Mouse (Mus musculus) gastrocnemius, adult 18-20 months (tissue): Measurements from ENCODE around the gene Olfr578. TPM values are rescaled to one million over a fixed set of nuclear protein-coding genes. Genes with fewer than 3 reads are reported as not detected.

Experiments used
- DNase-seq: peaks from one replicate; pipeline ENCODE4 v3.0.0; 2021; ENCODE audit warnings: low spot score
- long read RNA-seq, 2 experiments: library from polyadenylated mRNA; stranded (forward); transcript quantifications; one replicate each; pipeline ENCODE4 v2.0.0; 2021
- total RNA-seq, 2 experiments: library from RNA; stranded (reverse); gene quantifications; 2 replicates each; pipeline ENCODE4 v1.2.3; 2021

The Olfr578 gene
- not detected for total RNA-seq
- long read RNA-seq, experiment 1, result 0 reads
- long read RNA-seq, experiment 2, result 0 reads

DNA sequence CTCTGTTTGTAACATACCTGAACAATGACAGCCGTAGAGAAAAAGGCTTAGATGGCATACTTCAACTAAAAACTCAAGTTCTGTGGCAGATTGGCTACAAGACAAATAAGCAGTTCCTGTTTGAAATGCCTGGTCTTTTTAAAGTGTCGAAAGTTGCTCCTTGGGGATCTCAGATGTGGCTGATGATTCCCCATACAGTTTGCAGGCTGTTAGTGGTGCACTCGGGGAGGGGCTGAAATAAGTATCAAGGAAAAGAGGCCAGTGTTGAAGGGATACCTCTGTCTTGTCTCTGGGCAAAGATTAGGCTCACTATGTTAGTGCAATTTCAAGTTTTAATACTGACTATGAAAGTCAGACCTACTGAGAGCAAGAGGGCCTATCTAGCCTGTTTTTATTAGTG is at the start of gene Olfr578:
Gene Olfr578 (minus strand): TSS at position 101 of the 400 bp plus-strand sequence.
- DNase-seq, result no peak

DNA sequence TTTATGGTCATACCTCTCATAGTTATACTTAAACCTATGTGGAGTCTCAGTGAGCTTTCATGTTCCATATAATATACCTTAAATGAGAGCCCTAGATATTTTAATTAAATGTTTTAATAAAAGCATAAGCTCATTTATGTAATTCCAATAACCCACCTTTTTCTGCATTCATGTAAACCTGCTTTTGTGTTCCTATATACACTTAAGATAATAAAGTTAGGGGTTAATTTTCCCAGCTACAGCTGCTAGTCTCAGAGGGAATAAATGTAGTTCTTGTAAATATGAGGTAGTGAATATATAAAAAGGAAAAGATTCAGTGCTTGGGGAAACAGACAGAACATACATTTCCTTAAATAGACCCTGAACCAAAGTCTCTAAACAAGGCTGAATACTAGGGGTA is 48.6 kb upstream of the Olfr578 start, which contains the start of gene Olfr582:
Gene Olfr582 (plus strand): TSS at position 301 of the 400 bp plus-strand sequence.
- DNase-seq, result no peak

DNA sequence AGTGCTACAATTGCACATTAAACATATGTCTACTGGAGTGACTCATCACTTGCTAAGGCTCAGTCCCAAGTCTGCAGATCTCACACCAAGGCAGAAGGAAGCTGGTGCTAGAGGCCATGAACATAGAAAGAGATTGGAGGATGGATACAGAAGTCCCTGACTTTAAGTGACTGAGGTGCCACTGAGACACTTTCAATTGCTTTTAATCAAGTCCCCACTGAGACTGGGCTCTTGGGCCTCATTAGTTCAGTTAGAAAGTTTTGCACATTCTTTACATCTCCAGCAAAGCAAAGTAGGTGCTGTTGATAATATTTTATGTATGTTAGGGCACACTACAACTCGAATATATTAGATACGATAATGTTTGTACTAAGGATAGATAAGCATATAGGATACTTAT is 13.3 kb downstream of the Olfr578 start, which contains the start of gene Olfr577:
Gene Olfr577 (minus strand): TSS at position 101 of the 400 bp plus-strand sequence.
- no peak for DNase-seq

DNA sequence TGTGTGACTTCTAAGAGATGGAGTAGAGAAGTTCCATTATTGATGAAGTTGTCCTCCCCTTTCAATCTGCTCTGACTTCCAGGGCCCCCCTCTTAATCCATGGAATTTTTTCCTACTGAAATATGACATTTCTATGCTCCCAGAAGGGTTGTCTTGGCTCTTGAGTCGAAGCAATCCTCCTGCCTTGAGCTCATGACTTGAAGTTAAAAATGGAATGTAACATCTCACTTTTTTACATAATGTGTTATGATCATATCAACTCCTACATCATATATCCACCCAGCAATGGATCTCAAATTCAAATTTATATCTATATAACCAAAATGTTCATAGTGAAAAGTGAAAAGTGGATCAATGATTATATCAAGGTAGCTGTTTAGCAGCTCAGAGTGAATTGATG is 14.7 kb downstream of the Olfr578 start:
- no peak for DNase-seq

DNA sequence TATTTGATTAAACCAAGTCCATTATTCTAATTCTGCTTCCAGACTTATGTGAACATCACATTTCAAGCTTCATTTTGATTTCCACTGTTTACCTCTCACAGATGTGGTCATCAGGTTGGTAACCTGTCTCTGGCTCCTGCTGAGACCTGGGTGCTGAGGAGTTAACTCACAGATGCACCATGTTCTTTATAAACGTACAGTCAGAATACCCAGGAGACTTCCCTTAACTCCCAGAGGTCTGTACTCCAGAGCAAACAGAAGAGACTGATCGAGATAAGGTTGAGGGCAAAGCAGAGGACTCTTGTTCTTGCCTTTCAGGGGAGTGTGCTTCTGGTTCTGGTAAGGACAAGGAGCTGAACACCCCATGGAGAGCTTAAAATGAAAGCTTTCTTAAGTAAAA is 26.8 kb downstream of the Olfr578 start, which contains the start of gene Olfr576:
Gene Olfr576 (plus strand): TSS at position 301 of the 400 bp plus-strand sequence.
- DNase-seq, result no peak

DNA sequence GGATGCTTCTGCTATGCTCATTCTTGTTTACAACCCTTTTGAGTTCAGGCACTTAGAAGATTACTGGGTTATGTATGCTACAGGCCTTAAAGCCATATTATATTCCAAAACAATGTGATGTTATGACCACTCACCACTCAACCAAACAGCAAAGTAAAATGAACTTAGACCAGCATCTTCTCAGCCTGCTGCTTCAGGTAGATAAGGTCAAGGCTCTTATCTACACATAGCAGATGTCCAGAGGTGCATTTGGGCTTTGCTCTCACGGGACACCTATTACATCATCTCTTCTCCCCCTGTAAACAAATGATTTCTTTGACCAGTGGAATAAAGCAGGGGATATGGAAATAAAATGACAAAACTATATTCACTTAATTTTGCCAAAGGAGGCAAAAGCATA is 30.5 kb downstream of the Olfr578 start, which contains the start of gene Olfr575:
Gene Olfr575 (minus strand): TSS at position 183 of the 400 bp plus-strand sequence.
- DNase-seq, result no peak

DNA sequence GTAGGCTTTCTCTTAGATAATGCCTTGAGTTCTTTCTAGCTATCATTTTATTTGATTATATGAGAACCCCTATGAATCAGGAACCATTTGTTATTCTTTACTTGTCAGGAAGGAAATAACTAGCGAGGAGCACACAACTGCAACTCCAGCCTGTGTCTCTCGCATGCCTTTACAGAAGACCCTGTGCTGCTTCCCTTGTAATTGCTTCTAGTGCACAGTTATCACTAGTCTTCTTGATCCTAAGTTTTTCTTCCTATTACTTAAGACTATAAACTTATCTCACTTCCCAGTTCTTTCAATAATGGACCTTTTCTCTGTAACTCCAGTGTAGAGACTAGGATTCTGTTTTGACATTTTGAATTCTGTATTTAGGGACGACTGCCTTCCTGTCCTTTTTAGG is 31.0 kb downstream of the Olfr578 start:
- DNase-seq, result no peak

DNA sequence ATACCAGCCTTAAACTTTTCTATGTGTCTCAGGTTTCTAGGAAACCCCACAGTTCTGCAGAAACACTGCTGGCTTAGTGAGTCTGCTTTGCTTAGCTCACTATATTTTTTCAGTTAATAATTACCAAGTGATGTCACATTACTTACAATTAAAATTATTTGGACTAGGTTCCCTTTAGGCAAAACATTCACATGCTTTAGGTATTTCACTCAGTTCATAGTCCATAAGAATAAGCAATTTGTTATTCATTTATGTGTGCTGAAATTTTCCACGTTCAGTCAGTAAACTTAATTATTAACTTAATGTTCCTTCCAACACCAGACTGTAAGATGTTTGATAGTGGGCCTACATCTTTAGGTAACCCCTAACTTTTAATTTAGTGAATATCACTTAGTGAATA is 38.4 kb downstream of the Olfr578 start:
- DNase-seq, result no peak

DNA sequence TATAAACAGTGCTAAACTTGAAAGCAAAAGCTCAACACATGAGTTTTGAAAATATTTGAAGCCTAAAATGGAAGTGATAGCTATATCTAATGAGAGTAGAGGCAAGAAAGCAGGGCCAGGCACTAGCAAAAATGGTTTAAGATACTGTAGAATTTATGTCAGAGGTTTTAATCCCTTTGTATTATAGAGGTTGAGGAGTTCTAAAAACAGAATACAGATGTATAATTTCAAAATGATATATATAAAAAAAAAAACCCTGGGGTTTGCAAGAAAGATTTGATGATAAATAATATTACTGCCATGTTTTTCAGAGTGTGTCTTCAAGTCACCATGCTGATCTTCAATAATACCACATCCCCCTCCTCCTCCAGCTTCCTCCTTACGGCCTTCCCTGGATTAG is 41.0 kb downstream of the Olfr578 start, which contains the start of gene Olfr574:
Gene Olfr574 (plus strand): TSS at position 301 of the 400 bp plus-strand sequence.
- DNase-seq, result no peak

DNA sequence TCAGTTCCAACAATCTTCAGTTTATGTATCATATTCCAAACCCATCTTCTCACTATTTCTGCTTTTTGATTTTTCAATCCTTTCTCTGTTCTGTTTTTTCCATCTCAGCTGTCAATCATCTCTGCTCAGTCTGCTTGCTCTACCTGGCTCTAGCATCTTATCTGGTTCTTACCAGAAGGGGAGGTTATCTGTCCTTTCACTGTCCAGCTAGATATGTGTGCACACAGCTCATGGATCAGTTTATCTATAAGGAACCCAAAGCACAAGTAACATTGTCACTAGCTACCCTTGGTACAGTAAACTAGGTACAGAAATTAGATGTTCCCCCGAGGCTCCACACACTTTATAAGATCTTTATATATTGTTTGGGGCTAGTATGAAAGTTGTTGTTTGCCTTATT is 45.7 kb downstream of the Olfr578 start:
- no peak for DNase-seq

DNA sequence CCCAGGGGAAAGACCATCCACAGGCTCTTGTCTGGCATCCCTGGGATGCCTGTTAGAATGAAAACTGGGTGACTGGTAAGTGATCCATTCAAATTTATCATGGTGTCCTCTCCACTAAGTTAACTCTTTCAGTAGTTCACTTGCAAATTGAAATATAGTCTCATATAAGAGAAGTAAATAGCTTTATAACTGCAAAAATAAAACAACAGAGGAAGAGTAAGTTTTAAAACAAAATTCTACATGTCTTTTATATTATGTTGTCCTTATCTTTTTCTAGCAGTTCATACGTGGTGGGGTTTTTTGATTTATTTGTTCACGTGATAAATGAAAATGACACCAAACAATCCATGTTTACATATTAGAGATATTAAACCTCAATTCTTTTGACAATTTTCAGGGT is 46.6 kb downstream of the Olfr578 start, which contains the start of gene Olfr573-ps1:
Gene Olfr573-ps1 (minus strand): TSS at position 101 of the 400 bp plus-strand sequence.
- DNase-seq, result no peak

Other genes starting within 250 kb of the Olfr578 start
- not detected for gene Olfr560, start 230.0 kb downstream of the Olfr578 start, total RNA-seq
- under 1 TPM; 0.21 to 0.40 TPM for gene Olfr78, start 229.9 kb downstream of the Olfr578 start, total RNA-seq
- not detected for gene Olfr561, start 218.1 kb downstream of the Olfr578 start, total RNA-seq
- gene Olfr564, start 185.8 kb downstream of the Olfr578 start, total RNA-seq, result not detected
- gene Olfr566, start 130.6 kb downstream of the Olfr578 start, total RNA-seq, result not detected
- not detected for gene Olfr568, start 112.2 kb downstream of the Olfr578 start, total RNA-seq
- gene Olfr569, start 98.4 kb downstream of the Olfr578 start, total RNA-seq, result not detected
- not detected for gene Olfr570, start 94.7 kb downstream of the Olfr578 start, total RNA-seq
- not detected for gene Olfr571, start 71.8 kb downstream of the Olfr578 start, total RNA-seq
- gene Olfr572, start 64.9 kb downstream of the Olfr578 start, total RNA-seq, result not detected
- not detected for gene Olfr573-ps1, start 46.7 kb downstream of the Olfr578 start, total RNA-seq
- gene Olfr574, start 40.9 kb downstream of the Olfr578 start, total RNA-seq, result not detected
- gene Olfr575, start 30.5 kb downstream of the Olfr578 start, total RNA-seq, result not detected
- not detected for gene Olfr576, start 26.7 kb downstream of the Olfr578 start, total RNA-seq
- not detected for gene Olfr577, start 13.4 kb downstream of the Olfr578 start, total RNA-seq
- gene Olfr582, start 48.7 kb upstream of the Olfr578 start, total RNA-seq, result not detected
- not detected for gene Olfr583, start 62.0 kb upstream of the Olfr578 start, total RNA-seq
- gene Olfr584, start 92.6 kb upstream of the Olfr578 start, total RNA-seq, result not detected
- gene Olfr585, start 108.4 kb upstream of the Olfr578 start, total RNA-seq, result not detected
- not detected for gene Olfr586, start 136.3 kb upstream of the Olfr578 start, total RNA-seq
- gene Olfr588-ps1, start 151.6 kb upstream of the Olfr578 start, total RNA-seq, result not detected
- gene Olfr589, start 167.0 kb upstream of the Olfr578 start, total RNA-seq, result not detected
- gene Olfr591, start 189.0 kb upstream of the Olfr578 start, total RNA-seq, result not detected
- not detected for gene Olfr592, start 195.5 kb upstream of the Olfr578 start, total RNA-seq
- not detected for gene Olfr593, start 222.5 kb upstream of the Olfr578 start, total RNA-seq
- not detected for gene Olfr594, start 227.7 kb upstream of the Olfr578 start, total RNA-seq